Mouse (Mus musculus) MEL (cell line): Measurements from ENCODE around the gene Cops7a. TPM values are rescaled to one million over a fixed set of nuclear protein-coding genes. Genes with fewer than 3 reads are reported as not detected.

Experiments
- DNase-seq: peaks from one replicate; pipeline ENCODE4 v3.0.0; 2011; ENCODE audit warnings: low read depth, low spot score
- H3K27ac ChIP-seq: 2 replicates; pipeline ENCODE4 v1.5.1; 2012; ENCODE audit warnings: low read depth, mild to moderate bottlenecking, control low read depth, low read length, moderate library complexity; ENCODE audit not compliant: control insufficient read depth
- H3K27me3 ChIP-seq, 2 experiments: fragments of 150-350 bp in 1 of 2; sonication (generic) in 1 of 2; 2 replicates each; pipeline ENCODE4 v1.6.1; 2012; ENCODE audit warnings: low read length in 2 of 2, mild to moderate bottlenecking in 2 of 2, improper control_type of control experiment in 1 of 2, moderate library complexity in 1 of 2; ENCODE audit not compliant: insufficient read depth in 2 of 2, control insufficient read depth in 1 of 2
- H3K36me3 ChIP-seq, 2 experiments: 2 replicates each; pipeline ENCODE4 v1.6.1; 2012 to 2014; ENCODE audit warnings: low read length in 2 of 2, improper control_type of control experiment in 1 of 2, inconsistent platforms in 1 of 2, mild to moderate bottlenecking in 1 of 2; ENCODE audit not compliant: insufficient read depth in 2 of 2, control insufficient read depth in 1 of 2
- H3K4me1 ChIP-seq, 2 experiments: fragments of 150-350 bp in 1 of 2; sonication (generic) in 1 of 2; 2 replicates each; pipeline ENCODE4 v1.6.1; 2012; ENCODE audit warnings: low read length in 2 of 2, improper control_type of control experiment in 1 of 2, mild to moderate bottlenecking in 1 of 2; ENCODE audit not compliant: insufficient read depth in 2 of 2, control insufficient read depth in 1 of 2
- H3K4me3 ChIP-seq, 2 experiments: fragments of 150-350 bp in 1 of 2; sonication (generic) in 1 of 2; 2 replicates each; pipeline ENCODE4 v1.5.1; 2012; ENCODE audit warnings: low read depth in 2 of 2, low read length in 2 of 2, mild to moderate bottlenecking in 2 of 2, moderate library complexity in 2 of 2, control low read depth in 1 of 2, improper control_type of control experiment in 1 of 2; ENCODE audit not compliant: control insufficient read depth in 1 of 2, insufficient read depth in 1 of 2
- H3K79me2 ChIP-seq: 2 replicates; pipeline ENCODE4 v1.6.1; 2012; ENCODE audit warnings: mild to moderate bottlenecking, low read length, moderate library complexity; ENCODE audit not compliant: control insufficient read depth, poor library complexity, insufficient read depth
- H3K9ac ChIP-seq: 2 replicates; pipeline ENCODE4 v1.6.1; 2012; ENCODE audit warnings: low read depth, mild to moderate bottlenecking, control low read depth, low read length, moderate library complexity; ENCODE audit not compliant: control insufficient read depth, poor library complexity, severe bottlenecking
- H3K9me3 ChIP-seq: fragments of 150-350 bp; sonication (generic); replicated peaks from 2 replicates; pipeline ENCODE4 v1.6.1; 2012; ENCODE audit warnings: mild to moderate bottlenecking, low read length, improper control_type of control experiment, moderate library complexity; ENCODE audit not compliant: insufficient read depth
- CHD2 ChIP-seq: IDR thresholded peaks from 2 replicates; pipeline ENCODE4 v1.6.1; 2011; ENCODE audit warnings: low read length, improper control_type of control experiment
- ELF1 ChIP-seq: IDR thresholded peaks from 2 replicates; pipeline ENCODE4 v1.6.1; 2014; ENCODE audit warnings: low read depth, mild to moderate bottlenecking, inconsistent platforms, low read length, improper control_type of control experiment, moderate library complexity
- EP300 ChIP-seq, 2 experiments: IDR thresholded peaks; 2 replicates each; pipeline ENCODE4 v1.6.1; 2011; ENCODE audit warnings: improper control_type of control experiment in 2 of 2, low read length in 2 of 2, low read depth in 1 of 2, mild to moderate bottlenecking in 1 of 2
- ETS1 ChIP-seq: IDR thresholded peaks from 2 replicates; pipeline ENCODE4 v1.6.1; 2012; ENCODE audit warnings: low read depth, mild to moderate bottlenecking, inconsistent platforms, low read length, improper control_type of control experiment, moderate library complexity
- GABPA ChIP-seq: IDR thresholded peaks from 2 replicates; pipeline ENCODE4 v1.6.1; 2012; ENCODE audit warnings: low read depth, mild to moderate bottlenecking, inconsistent platforms, low read length, improper control_type of control experiment, moderate library complexity
- GATA1 ChIP-seq: IDR thresholded peaks from 2 replicates; pipeline ENCODE4 v1.6.1; 2011; ENCODE audit warnings: low read depth, low read length, improper control_type of control experiment
- MAFK ChIP-seq: IDR thresholded peaks from 2 replicates; pipeline ENCODE4 v1.6.1; 2011; ENCODE audit warnings: low read depth, mild to moderate bottlenecking, low read length, improper control_type of control experiment, borderline replicate concordance
- MAX ChIP-seq: IDR thresholded peaks from 2 replicates; pipeline ENCODE4 v1.6.1; 2011; ENCODE audit warnings: low read length, improper control_type of control experiment
- MXI1 ChIP-seq: IDR thresholded peaks from 2 replicates; pipeline ENCODE4 v1.6.1; 2011; ENCODE audit warnings: mild to moderate bottlenecking, low read depth, low read length, improper control_type of control experiment
- NRF1 ChIP-seq: IDR thresholded peaks from 2 replicates; pipeline ENCODE4 v1.6.1; 2014; ENCODE audit warnings: low read depth, mild to moderate bottlenecking, inconsistent platforms, low read length, improper control_type of control experiment, moderate library complexity; ENCODE audit not compliant: poor library complexity, insufficient read depth, severe bottlenecking
- POLR2A ChIP-seq, 2 experiments: IDR thresholded peaks; 2 replicates each; pipeline ENCODE4 v1.6.1; 2011 to 2012; ENCODE audit warnings: low read length in 2 of 2, mild to moderate bottlenecking in 2 of 2, control low read depth in 1 of 2, improper control_type of control experiment in 1 of 2, low read depth in 1 of 2, moderate library complexity in 1 of 2; ENCODE audit not compliant: control insufficient read depth in 1 of 2, insufficient read depth in 1 of 2, poor library complexity in 1 of 2
- POLR2AphosphoS2 ChIP-seq: IDR thresholded peaks from 2 replicates; pipeline ENCODE4 v1.6.1; 2011; ENCODE audit warnings: low read length, improper control_type of control experiment
- POLR2AphosphoS5 ChIP-seq: IDR thresholded peaks from 2 replicates; pipeline ENCODE4 v1.6.1; 2012; ENCODE audit warnings: low read depth, borderline replicate concordance, mild to moderate bottlenecking, inconsistent platforms, low read length, moderate library complexity, mixed read lengths
- RCOR1 ChIP-seq: IDR thresholded peaks from 2 replicates; pipeline ENCODE4 v1.6.1; 2012; ENCODE audit warnings: low read depth, mild to moderate bottlenecking, inconsistent platforms, low read length, improper control_type of control experiment
- SMC3 ChIP-seq: IDR thresholded peaks from 2 replicates; pipeline ENCODE4 v1.6.1; 2011; ENCODE audit warnings: low read depth, low read length, improper control_type of control experiment
- TBP ChIP-seq: IDR thresholded peaks from 2 replicates; pipeline ENCODE4 v1.8.0; 2011; ENCODE audit warnings: low read depth, low read length, improper control_type of control experiment
- UBTF ChIP-seq: IDR thresholded peaks from 2 replicates; pipeline ENCODE4 v1.6.1; 2012; ENCODE audit warnings: low read depth, mild to moderate bottlenecking, inconsistent platforms, low read length, improper control_type of control experiment, moderate library complexity, borderline replicate concordance; ENCODE audit not compliant: insufficient read depth
- USF1 ChIP-seq: IDR thresholded peaks from 2 replicates; pipeline ENCODE4 v1.6.1; 2014; ENCODE audit warnings: low read depth, mild to moderate bottlenecking, inconsistent platforms, low read length, improper control_type of control experiment, moderate library complexity
- USF2 ChIP-seq, 2 experiments: IDR thresholded peaks; 2 replicates each; pipeline ENCODE4 v1.6.1; 2011 to 2012; ENCODE audit warnings: improper control_type of control experiment in 2 of 2, low read length in 2 of 2, borderline replicate concordance in 1 of 2, inconsistent platforms in 1 of 2, low read depth in 1 of 2, mild to moderate bottlenecking in 1 of 2; ENCODE audit not compliant: insufficient read depth in 1 of 2
- ZC3H11A ChIP-seq: IDR thresholded peaks from 2 replicates; pipeline ENCODE4 v1.6.1; 2012; ENCODE audit warnings: low read depth, mild to moderate bottlenecking, inconsistent platforms, low read length, improper control_type of control experiment
- ZMIZ1 ChIP-seq: IDR thresholded peaks from 2 replicates; pipeline ENCODE4 v1.6.1; 2012; ENCODE audit warnings: low read depth, mild to moderate bottlenecking, inconsistent platforms, low read length, improper control_type of control experiment, moderate library complexity
- polyA plus RNA-seq, 2 experiments: library from polyadenylated mRNA; stranded (reverse) in 1 of 2; unstranded in 1 of 2; fragments of >175 nt in 1 of 2; fragments of >200 nt in 1 of 2; gene quantifications; 2 replicates each; pipeline versions ENCODE4 v1.2.1 to v1.2.4; 2012; ENCODE audit warnings: low replicate concordance in 2 of 2, low read depth in 1 of 2; ENCODE audit not compliant: insufficient read length in 2 of 2, insufficient read depth in 1 of 2, missing spikeins in 1 of 2
- total RNA-seq: library from RNA; depleted of rRNA; stranded (reverse); fragments of 300-350 nt; gene quantifications from 2 replicates; pipeline ENCODE4 v1.2.3, GENCODE M21; 2012

Gene Cops7a
- total and polyA plus RNA-seq, 3 experiments, result 85.0 to 150 TPM; not detected in 1

- H3K79me2 ChIP-seq, result peaks cover 6% of the 10 kb centered on the region; the same call in 1 of the 2 replicates
- peak overlapping the region; percentile 56 for H3K27ac ChIP-seq
- H3K4me3 ChIP-seq, result peak overlapping the region; percentile 80 to 95
- peaks cover 0 to 42% of the 10 kb centered on the region in 2 experiments; a peak in 2 of 4 replicates for H3K36me3 ChIP-seq
- peaks cover 23 to 52% of the 10 kb centered on the region in 2 experiments for H3K4me1 ChIP-seq
- no peaks in the 10 kb centered on the region for H3K9me3 ChIP-seq
- H3K9ac ChIP-seq, result peak overlapping the region; percentile 94
- no peaks in the 10 kb centered on the region for H3K27me3 ChIP-seq
- TF ChIP-seq USF1, result peak; percentile 85
- TF ChIP-seq ETS1, result 0 out of 2 replicates have a peak, but pooled peaks have one; percentile 26
- TF ChIP-seq MXI1, result peak; percentile 71
- no peak; the same call in 1 of the 2 replicates for TF ChIP-seq ZMIZ1
- no peak for TF ChIP-seq TBP
- TF ChIP-seq GATA1, result peak; percentile 52
- peak; percentile 27; the same call in 1 of the 2 replicates for TF ChIP-seq POLR2AphosphoS2
- peak; percentile 56 for TF ChIP-seq MAX
- peak in 1 of 2 experiments; percentile 13; a peak in 1 of 4 replicates for TF ChIP-seq EP300 (IDR thresholded peaks at IDR 0.05; ENCODE audit: low read depth in 1 of 2, low read length in 2 of 2)
- TF ChIP-seq ELF1, result 0 out of 2 replicates have a peak, but pooled peaks have one; percentile 6
- TF ChIP-seq, all 39 proteins: peak for 8
- DNase-seq, result peak; percentile 69
Measured at GRCm38 (mm10) chr6:124915942-124916694, 49.2 kb downstream of the Cops7a start.

DNA sequence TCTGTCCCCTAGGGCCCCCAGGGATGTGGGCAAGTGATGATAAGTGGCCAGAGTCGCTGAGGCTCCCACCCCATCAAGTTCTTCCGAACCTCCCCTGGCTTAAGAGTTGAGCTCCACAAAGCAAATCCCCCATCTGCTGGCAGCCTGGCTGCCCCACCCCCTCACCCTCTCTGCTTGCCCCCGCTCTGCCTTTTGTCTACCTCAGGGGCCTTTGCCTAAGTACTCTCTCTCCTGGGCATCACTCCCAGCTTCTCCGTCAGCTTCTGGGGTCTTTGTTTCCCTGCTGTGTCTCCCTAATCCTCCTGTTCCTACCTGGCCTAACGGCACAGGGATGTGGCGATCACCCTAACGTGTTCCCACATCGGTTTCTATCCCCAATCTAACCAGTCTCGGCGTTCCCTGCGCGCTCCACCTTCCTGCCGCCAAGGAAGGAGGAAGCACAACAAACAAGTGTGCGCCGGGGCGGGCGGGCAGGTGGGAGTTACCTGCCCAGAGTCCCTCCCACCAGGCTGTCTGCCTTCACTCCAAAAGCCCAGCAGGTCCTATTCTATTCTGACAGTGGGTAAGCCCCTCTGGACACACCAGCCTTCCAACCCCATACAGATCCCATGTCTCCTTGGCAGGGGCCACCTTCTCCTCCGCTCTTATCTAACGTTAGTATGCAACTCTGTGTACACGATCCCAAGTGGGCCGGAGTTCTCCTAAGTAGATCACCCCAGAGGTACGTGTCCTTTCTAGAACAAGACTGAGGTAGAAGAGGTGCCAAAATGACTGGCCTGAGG lies 50.0 kb downstream of the Cops7a start:
- Histone ChIP-seq H3K79me2 (peaks cover 6% of the 10 kb centered on the region; the same call in 1 of the 2 replicates), H3K9me3 (no peaks in the 10 kb centered on the region), H3K4me1 (peaks cover 20 to 46% of the 10 kb centered on the region in 2 experiments), H3K9ac (no peak overlapping the region), H3K27ac (peak overlapping the region; percentile 56; the same call in 1 of the 2 replicates), H3K27me3 (no peaks in the 10 kb centered on the region), H3K36me3 (peaks cover 0 to 34% of the 10 kb centered on the region in 2 experiments; a peak in 2 of 4 replicates), H3K4me3 (no peak overlapping the region)
- no peak for DNase-seq
- TF ChIP-seq UBTF (no peak), ZMIZ1 (no peak), MAX (no peak), MXI1 (no peak), SMC3 (no peak), USF2 (IDR thresholded peaks at IDR 0.05; ENCODE audit: borderline replicate concordance in 1 of 2, insufficient read depth in 1 of 2, low read depth in 1 of 2, low read length in 2 of 2) (no peak), GABPA (no peak), ZC3H11A (no peak), NRF1 (no peak), POLR2AphosphoS5 (no peak), TBP (no peak), ETS1 (no peak), GATA1 (no peak), MAFK (no peak), CHD2 (no peak), POLR2A (IDR thresholded peaks at IDR 0.05; ENCODE audit: control insufficient read depth in 1 of 2, insufficient read depth in 1 of 2, low read depth in 1 of 2, low read length in 2 of 2, poor library complexity in 1 of 2) (no peak), RCOR1 (no peak)
